Mouse (Mus musculus): ENCODE measurements around the gene Gm498. TPM values are rescaled to one million over a fixed set of nuclear protein-coding genes. Genes with fewer than 3 reads are reported as not detected.

The Gm498 gene
- polyA plus RNA-seq, 1 experiment from 2014 or later = not detected

Small RNAs within 50 kb of the gene (microRNA-seq; reads per million reads assigned to microRNA genes)
- not detected for gene Mir6404

Other genes with a start within 250 kb of the Gm498 start
- gene Tnfrsf26, start 238.1 kb upstream of the Gm498 start, polyA plus RNA-seq (2016; fragmentation: Nextera tagmentation; extraction: Ambion mirVana) = 0.43 and 0.46 TPM in 2 replicates
- gene Tnfrsf22, start 217.2 kb upstream of the Gm498 start, polyA plus RNA-seq (2016; fragmentation: Nextera tagmentation; extraction: Ambion mirVana) = 2.8 and 3.1 TPM in 2 replicates
- 2.8 and 3.1 TPM in 2 replicates for gene Tnfrsf23, start 181.0 kb upstream of the Gm498 start, polyA plus RNA-seq (2016; fragmentation: Nextera tagmentation; extraction: Ambion mirVana)
- gene Osbpl5, start 109.9 kb upstream of the Gm498 start, polyA plus RNA-seq (2016; fragmentation: Nextera tagmentation; extraction: Ambion mirVana) = 36.6 and 40.3 TPM in 2 replicates
- gene Mrgprg, start 99.8 kb upstream of the Gm498 start, polyA plus RNA-seq (2016; fragmentation: Nextera tagmentation; extraction: Ambion mirVana) = not detected in 2 replicates
- gene Mrgpre, start 82.3 kb upstream of the Gm498 start, polyA plus RNA-seq (2016; fragmentation: Nextera tagmentation; extraction: Ambion mirVana) = 3.0 and 3.2 TPM in 2 replicates
- gene Nadsyn1, start 44.0 kb upstream of the Gm498 start, polyA plus RNA-seq (2016; fragmentation: Nextera tagmentation; extraction: Ambion mirVana) = 7.4 and 8.1 TPM in 2 replicates
- gene Dhcr7, start 43.7 kb upstream of the Gm498 start, polyA plus RNA-seq (2016; fragmentation: Nextera tagmentation; extraction: Ambion mirVana) = 24.6 and 29.1 TPM in 2 replicates
- 0.12 and 0.27 TPM in 2 replicates for gene Shank2, start 135.1 kb downstream of the Gm498 start, polyA plus RNA-seq (2016; fragmentation: Nextera tagmentation; extraction: Ambion mirVana)